Mouse (Mus musculus): ENCODE results near the gene Msl2.

DNA sequence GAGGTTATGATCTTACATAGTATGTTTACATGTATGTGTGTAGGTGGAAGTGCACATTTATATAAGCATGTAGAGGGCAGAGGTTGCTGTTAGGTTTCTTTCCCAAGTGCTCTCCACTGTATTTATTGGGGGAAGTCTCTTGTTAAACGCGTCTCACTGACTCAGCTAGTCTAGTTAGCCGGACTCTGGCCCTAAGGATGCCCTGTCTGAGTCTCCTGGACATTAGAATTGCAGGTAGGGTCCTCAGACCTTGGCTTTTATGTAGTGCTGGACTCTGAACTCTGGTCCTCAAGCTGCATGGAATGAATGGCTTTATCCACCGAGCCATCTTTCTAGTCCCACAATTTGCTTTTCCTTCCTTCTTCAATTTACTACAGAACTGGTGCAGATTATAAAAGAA is 69.7 kb downstream of the Msl2 start:
- no peak for TF ChIP-seq EP300 (IDR thresholded peaks at IDR 0.05; ENCODE audit: insufficient read depth, low read depth, low read length)
- no peak for TF ChIP-seq POLR2A (IDR thresholded peaks at IDR 0.05; ENCODE audit: insufficient read depth, low read length)
